Mouse (Mus musculus) stomach, postnatal 0 days (tissue): ENCODE measurements around the gene Rbm38. TPM values are rescaled to one million over a fixed set of nuclear protein-coding genes. Genes with fewer than 3 reads are reported as not detected.

Experiments
- ATAC-seq: fragments of 200-750 bp; cut with Nextera tagmentation; 2 replicates; pipeline ENCODE4 v1.8.0; 2017; ENCODE audit not compliant: low FRiP score, low TSS enrichment
- DNase-seq: peaks from one replicate; pipeline ENCODE4 v3.0.0-alpha.2; 2016; ENCODE audit warnings: low spot score
- H3K27ac ChIP-seq: fragments of 300-500 bp; sonication (generic); replicated peaks from 2 replicates; pipeline ENCODE4 v1.5.1; 2014; ENCODE audit warnings: mild to moderate bottlenecking, control low read depth
- H3K27me3 ChIP-seq: fragments of 300-500 bp; sonication (generic); 2 replicates; pipeline ENCODE4 v1.6.1; 2014; ENCODE audit warnings: low read length; ENCODE audit not compliant: control insufficient read depth, insufficient read depth
- H3K36me3 ChIP-seq: fragments of 300-500 bp; sonication (generic); 2 replicates; pipeline ENCODE4 v1.6.1; 2014; ENCODE audit warnings: low read length, mixed read lengths; ENCODE audit not compliant: control insufficient read depth, insufficient read depth
- H3K4me1 ChIP-seq: fragments of 300-500 bp; sonication (generic); replicated peaks from 2 replicates; pipeline ENCODE4 v1.6.1; 2014; ENCODE audit warnings: antibody characterized with exemption; ENCODE audit not compliant: control insufficient read depth, insufficient read depth
- H3K4me2 ChIP-seq: fragments of 300-500 bp; sonication (generic); replicated peaks from 2 replicates; pipeline ENCODE4 v1.6.1; 2014; ENCODE audit warnings: low read depth, mild to moderate bottlenecking, control low read depth, moderate library complexity
- H3K4me3 ChIP-seq: fragments of 300-500 bp; sonication (generic); 2 replicates; pipeline ENCODE4 v1.5.1; 2014; ENCODE audit warnings: low read depth, low read length, control low read depth
- H3K9ac ChIP-seq: fragments of 300-500 bp; sonication (generic); 2 replicates; pipeline ENCODE4 v1.6.1; 2014; ENCODE audit warnings: mild to moderate bottlenecking, low read length, control low read depth, mixed read lengths
- H3K9me3 ChIP-seq: fragments of 300-500 bp; sonication (generic); 2 replicates; pipeline ENCODE4 v1.6.1; 2016; ENCODE audit warnings: low read length; ENCODE audit not compliant: control insufficient read depth
- CTCF ChIP-seq: IDR thresholded peaks from 2 replicates; pipeline ENCODE4 v1.5.1; 2016; ENCODE audit warnings: antibody characterized with exemption, low read depth, mild to moderate bottlenecking, moderate library complexity
- EP300 ChIP-seq: optimal IDR thresholded peaks from 2 replicates; pipeline ENCODE3; 2016; ENCODE audit warnings: antibody characterized with exemption
- WGBS: fragments of 180-500 bp; shearing (Covaris S2); extraction: QIAGEN DNeasy Blood & Tissue Kit; methylation state at CpG from one replicate; pipeline ENCODE4 v1.1.7; 2014; 5-methylcytosine and 5-hydroxymethylcytosine counted together
- polyA plus RNA-seq: library from polyadenylated mRNA; unstranded; fragments of >200 nt; fragmentation: Nextera tagmentation; extraction: Ambion mirVana; gene quantifications from 2 replicates; pipeline ENCODE4 v1.2.1, GENCODE M21; 2015

Rbm38 gene
- polyA plus RNA-seq, 1 experiment from 2014 or later = 24.9 TPM

- no peak for TF ChIP-seq EP300
- no peak for TF ChIP-seq CTCF
- Histone ChIP-seq H3K4me3 (peak overlapping the region; percentile 31), H3K27me3 (no peaks in the 10 kb centered on the region), H3K9me3 (no peaks in the 10 kb centered on the region), H3K9ac (peak overlapping the region; percentile 38), H3K4me1 (peaks cover 4% of the 10 kb centered on the region), H3K27ac (no peak overlapping the region), H3K4me2 (peak overlapping the region; percentile 71), H3K36me3 (peaks cover 5% of the 10 kb centered on the region)
- 26% methylated on average over 9 of the region's 9 CpGs for WGBS
- DNase-seq = no peak
- no peak for ATAC-seq
These were observed 976 bp upstream of the Rbm38 start for GRCm38 (mm10) chr2:173019322-173019721.

DNA sequence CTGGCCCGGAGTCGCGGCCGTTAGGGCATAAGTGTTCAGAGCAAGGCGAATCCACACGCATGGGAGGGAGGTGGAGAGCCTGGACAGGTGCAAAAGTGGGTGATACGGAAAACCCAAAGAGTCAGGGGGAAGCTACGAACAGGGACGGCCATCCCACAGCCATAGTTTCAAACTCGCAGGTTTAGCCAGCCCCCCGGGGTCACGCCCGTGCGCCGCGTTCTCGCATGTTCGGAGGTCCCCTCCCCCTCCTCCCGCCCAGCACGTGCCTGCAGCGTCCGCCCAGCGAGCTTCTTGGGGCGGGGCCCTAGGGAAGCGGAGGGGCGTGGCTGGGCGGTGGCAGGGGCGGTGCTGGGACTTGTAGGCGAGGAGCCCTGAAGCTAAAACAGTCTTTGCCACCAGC is 508 bp upstream of the Rbm38 start:
- DNase-seq (peak; percentile 93), ATAC-seq (peak; percentile 80)
- H3K4me1 ChIP-seq = peaks cover 4% of the 10 kb centered on the region
- no peak overlapping the region for H3K27ac ChIP-seq
- TF ChIP-seq CTCF (no peak), EP300 (no peak)
- H3K9ac ChIP-seq = peak overlapping the region; percentile 38
- peak overlapping the region; percentile 31 for H3K4me3 ChIP-seq
- WGBS = 0% methylated on average over 29 of the region's 29 CpGs
- H3K9me3 ChIP-seq = no peaks in the 10 kb centered on the region
- peaks cover 3% of the 10 kb centered on the region; the same call in 1 of the 2 replicates for H3K36me3 ChIP-seq
- no peaks in the 10 kb centered on the region for H3K27me3 ChIP-seq
- peak overlapping the region; percentile 71 for H3K4me2 ChIP-seq

GRCm38 (mm10) chr2:173021633-173022055 is 1.3 kb downstream of the Rbm38 start:
- H3K27me3 ChIP-seq = no peaks in the 10 kb centered on the region
- TF ChIP-seq EP300 (no peak), CTCF (no peak)
- DNase-seq (peak; percentile 92), ATAC-seq (peak; percentile 70)
- no peaks in the 10 kb centered on the region for H3K36me3 ChIP-seq
- WGBS = under 1% methylated on average over 49 of the region's 54 CpGs
- H3K4me3 ChIP-seq = peak overlapping the region; percentile 72
- H3K9me3 ChIP-seq = no peaks in the 10 kb centered on the region
- H3K4me2 ChIP-seq = peak overlapping the region; percentile 95
- peaks cover 7% of the 10 kb centered on the region for H3K4me1 ChIP-seq
- H3K27ac ChIP-seq = 0 out of 2 replicates have a peak overlapping the region, but pooled peaks have one; percentile 30
- peak overlapping the region; percentile 65 for H3K9ac ChIP-seq

GRCm38 (mm10) chr2:173022056-173022681 is 1.9 kb downstream of the Rbm38 start:
- peak; percentile 55 for DNase-seq
- WGBS = under 1% methylated on average over 46 of the region's 51 CpGs

GRCm38 (mm10) chr2:173022813-173023212 is 2.5 kb downstream of the Rbm38 start:
- peak overlapping the region; percentile 95 for H3K4me2 ChIP-seq
- H3K4me1 ChIP-seq = peaks cover 10% of the 10 kb centered on the region
- no peaks in the 10 kb centered on the region for H3K27me3 ChIP-seq
- TF ChIP-seq EP300 = no peak
- no peak for TF ChIP-seq CTCF
- ATAC-seq = no peak
- H3K36me3 ChIP-seq = no peaks in the 10 kb centered on the region
- peak overlapping the region; percentile 72 for H3K4me3 ChIP-seq
- H3K9ac ChIP-seq = peak overlapping the region; percentile 65
- no peaks in the 10 kb centered on the region for H3K9me3 ChIP-seq
- no peak for DNase-seq
- 44% methylated on average over 10 of the region's 10 CpGs for WGBS
- no peak overlapping the region for H3K27ac ChIP-seq

More at GRCm38 (mm10) chr2:173022056-173022681, 1.9 kb downstream of the Rbm38 start:
- H3K4me3 ChIP-seq = peak overlapping the region; percentile 72
- peak overlapping the region; percentile 95 for H3K4me2 ChIP-seq
- H3K27ac ChIP-seq = 0 out of 2 replicates have a peak overlapping the region, but pooled peaks have one; percentile 30
- ATAC-seq = peak; percentile 6; the same call in 1 of the 2 replicates
- H3K9ac ChIP-seq = peak overlapping the region; percentile 65
- no peaks in the 10 kb centered on the region for H3K36me3 ChIP-seq
- no peaks in the 10 kb centered on the region for H3K9me3 ChIP-seq
- H3K4me1 ChIP-seq = peaks cover 10% of the 10 kb centered on the region
- TF ChIP-seq EP300 (no peak), CTCF (no peak)
- no peaks in the 10 kb centered on the region for H3K27me3 ChIP-seq

DNA sequence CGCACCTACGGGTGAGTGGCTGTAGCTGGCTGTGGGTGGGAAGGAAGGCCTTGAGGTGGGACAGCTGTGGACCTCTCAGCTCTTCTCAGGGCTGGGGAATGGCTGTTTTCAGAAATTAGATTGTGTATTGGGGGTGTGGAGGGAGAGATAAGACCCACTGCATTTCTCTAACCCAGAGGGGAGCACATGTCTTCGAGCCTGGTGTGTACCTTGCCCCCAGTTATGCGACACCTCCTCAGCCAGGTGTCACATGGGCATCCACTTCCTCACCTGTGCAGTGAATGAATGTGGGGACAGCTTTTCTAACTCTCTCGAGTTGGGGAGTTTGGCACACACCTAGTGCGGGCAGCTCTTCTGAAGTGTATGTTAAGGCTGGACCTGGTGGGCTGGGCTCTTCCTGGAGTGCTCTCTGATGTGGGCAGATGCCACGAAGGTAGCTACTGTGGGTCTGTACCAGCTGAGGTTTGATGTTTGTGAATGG is 3.1 kb downstream of the Rbm38 start:
- Histone ChIP-seq H3K9ac (0 out of 2 replicates have a peak overlapping the region, but pooled peaks have one; percentile 18), H3K27ac (no peak overlapping the region), H3K4me2 (peak overlapping the region; percentile 95), H3K36me3 (no peaks in the 10 kb centered on the region), H3K4me1 (peaks cover 10% of the 10 kb centered on the region), H3K4me3 (peak overlapping the region; percentile 72), H3K9me3 (no peaks in the 10 kb centered on the region), H3K27me3 (no peaks in the 10 kb centered on the region)
- TF ChIP-seq EP300 = no peak
- no peak for TF ChIP-seq CTCF
- DNase-seq = no peak
- ATAC-seq = no peak
- 59% methylated on average over 7 of the region's 7 CpGs for WGBS
